Mouse (Mus musculus) MEL (cell line): ENCODE data around the gene Pde3a.

Experiments used
- CTCF ChIP-seq, 3 experiments: IDR thresholded peaks in 2 of 3; conservative IDR thresholded peaks in 1 of 3; 2 replicates each; pipeline ENCODE4 v1.5.1; 2011 to 2012; ENCODE audit warnings: low read length in 3 of 3, low read depth in 2 of 3, mild to moderate bottlenecking in 2 of 3, improper control_type of control experiment in 1 of 3, inconsistent platforms in 1 of 3, mixed read lengths in 1 of 3, moderate library complexity in 1 of 3; ENCODE audit not compliant: control insufficient read depth in 1 of 3, insufficient read depth in 1 of 3, poor library complexity in 1 of 3, severe bottlenecking in 1 of 3
- GATA1 ChIP-seq: IDR thresholded peaks from 2 replicates; pipeline ENCODE4 v1.6.1; 2011; ENCODE audit warnings: low read depth, low read length, improper control_type of control experiment
- HCFC1 ChIP-seq: IDR thresholded peaks from 2 replicates; pipeline ENCODE4 v1.6.1; 2012; ENCODE audit warnings: low read depth, mild to moderate bottlenecking, inconsistent platforms, low read length, improper control_type of control experiment, moderate library complexity
- JUND ChIP-seq: IDR thresholded peaks from 2 replicates; pipeline ENCODE4 v1.6.1; 2011; ENCODE audit warnings: low read depth, mild to moderate bottlenecking, improper control_type of control experiment, low read length
- KAT2A ChIP-seq: conservative IDR thresholded peaks from 2 replicates; pipeline ENCODE4 v1.6.1; 2012; ENCODE audit warnings: low read depth, low read length, improper control_type of control experiment, inconsistent platforms
- MYC ChIP-seq: IDR thresholded peaks from 2 replicates; pipeline ENCODE4 v1.6.1; 2011; ENCODE audit warnings: low read depth, mild to moderate bottlenecking, low read length, improper control_type of control experiment, moderate library complexity
- NRF1 ChIP-seq: IDR thresholded peaks from 2 replicates; pipeline ENCODE4 v1.6.1; 2014; ENCODE audit warnings: low read depth, mild to moderate bottlenecking, inconsistent platforms, low read length, improper control_type of control experiment, moderate library complexity; ENCODE audit not compliant: poor library complexity, insufficient read depth, severe bottlenecking
- POLR2A ChIP-seq, 2 experiments: IDR thresholded peaks; 2 replicates each; pipeline ENCODE4 v1.6.1; 2011 to 2012; ENCODE audit warnings: low read length in 2 of 2, mild to moderate bottlenecking in 2 of 2, control low read depth in 1 of 2, improper control_type of control experiment in 1 of 2, low read depth in 1 of 2, moderate library complexity in 1 of 2; ENCODE audit not compliant: control insufficient read depth in 1 of 2, insufficient read depth in 1 of 2, poor library complexity in 1 of 2
- TAL1 ChIP-seq: IDR thresholded peaks from 2 replicates; pipeline ENCODE4 v1.6.1; 2012; ENCODE audit warnings: mild to moderate bottlenecking, inconsistent platforms, low read length, moderate library complexity, mixed read lengths
- USF1 ChIP-seq: IDR thresholded peaks from 2 replicates; pipeline ENCODE4 v1.6.1; 2014; ENCODE audit warnings: low read depth, mild to moderate bottlenecking, inconsistent platforms, low read length, improper control_type of control experiment, moderate library complexity
- ZNF384 ChIP-seq: IDR thresholded peaks from 2 replicates; pipeline ENCODE4 v1.6.1; 2012; ENCODE audit warnings: low read depth, mild to moderate bottlenecking, inconsistent platforms, low read length, improper control_type of control experiment

GRCm38 (mm10) chr6:141380927-141381326 is 131.9 kb downstream of the Pde3a start:
- no peak for TF ChIP-seq MYC
- TF ChIP-seq ZNF384 = no peak
- no peak for TF ChIP-seq KAT2A
- no peak for TF ChIP-seq JUND
- TF ChIP-seq POLR2A (IDR thresholded peaks at IDR 0.05; ENCODE audit: control insufficient read depth in 1 of 2, insufficient read depth in 1 of 2, low read depth in 1 of 2, low read length in 2 of 2, poor library complexity in 1 of 2) = no peak
- no peak for TF ChIP-seq USF1
- no peak for TF ChIP-seq GATA1
- no peak for TF ChIP-seq NRF1
- no peak for TF ChIP-seq CTCF (IDR thresholded peaks at IDR 0.05 in 2 of 3, conservative IDR thresholded peaks at IDR 0.05 in 1 of 3; ENCODE audit: control insufficient read depth in 1 of 3, insufficient read depth in 1 of 3, low read depth in 2 of 3, low read length in 3 of 3, poor library complexity in 1 of 3, severe bottlenecking in 1 of 3)
- TF ChIP-seq HCFC1 = no peak
- TF ChIP-seq TAL1 = no peak
